8 mouse cellular contexts compared by ENCODE assay signal in the genomic region with DNA sequence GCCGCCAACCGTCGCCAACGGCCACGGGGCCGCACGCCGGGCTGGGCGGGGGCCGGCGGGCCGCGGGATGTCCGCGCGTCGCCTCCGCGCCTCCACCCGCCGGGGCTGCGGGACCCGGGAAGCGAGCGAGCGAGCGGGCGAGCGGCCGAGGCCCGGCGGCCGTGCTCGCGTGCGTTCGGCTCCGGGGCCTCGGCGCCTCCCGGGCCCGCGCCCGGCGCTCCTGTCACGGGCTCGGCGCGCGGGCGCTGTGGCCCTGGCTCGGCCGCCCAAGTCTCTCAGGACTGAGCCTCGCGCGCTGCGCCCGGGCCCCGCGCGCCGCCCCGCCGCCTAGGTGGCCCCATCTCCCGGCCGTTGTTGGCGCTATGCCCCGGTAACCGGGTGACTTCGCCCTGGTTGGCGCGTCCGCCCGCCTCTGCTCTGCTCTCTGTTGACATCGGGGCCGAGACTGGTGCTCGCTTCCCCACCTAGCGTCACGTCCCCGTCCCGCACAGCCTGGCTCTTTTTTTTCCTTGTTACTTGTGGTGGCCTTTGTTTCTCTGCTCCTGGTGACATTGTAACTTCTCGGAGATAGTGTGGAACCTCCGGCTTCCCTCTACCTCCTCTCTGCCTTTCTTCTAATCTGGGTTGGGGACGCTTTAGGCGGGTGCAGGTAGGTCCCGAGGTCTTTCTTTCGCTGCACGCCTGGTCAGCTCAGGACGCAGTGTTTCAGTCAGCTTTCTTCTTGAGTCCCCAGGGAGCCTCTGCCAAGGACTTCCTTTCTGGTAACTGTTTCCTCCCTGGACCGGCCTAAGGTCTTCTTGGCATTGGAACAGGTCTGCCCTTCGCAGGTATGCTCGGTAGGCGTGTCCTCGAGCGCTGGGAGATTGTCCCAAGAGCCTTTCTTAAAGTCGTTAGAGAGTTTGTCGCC. TPM values are rescaled to one million over a fixed set of nuclear protein-coding genes. Genes with fewer than 3 reads are reported as not detected.
A peak's percentile ranks its signal among the peaks of the same experiment; 100 is the strongest.
DNase-seq lines count a peak whose midpoint lies in the region; ATAC-seq and TF ChIP-seq lines count a peak whose summit lies in the region.

No protein-coding gene starts in this region.

- DNase-seq in monocyte, adult 2 months (ENCODE audit: low read depth in 1 of 2, low spot score in 2 of 2): peak; percentile 39
- DNase-seq in gastrocnemius, postnatal 4 days (ENCODE audit: low spot score in 2 of 2): peak; percentile 70 to 80

- no peaks in the 10 kb centered on the region for H3K27me3 ChIP-seq in intestine, postnatal 0 days (replicated peaks; ENCODE audit: control insufficient read depth, insufficient read depth, low read length)
- no peaks in the 10 kb centered on the region for H3K27me3 ChIP-seq in limb, embryonic 13.5 days
- H3K27me3 ChIP-seq in midbrain, embryonic 15.5 days (replicated peaks): no peaks in the 10 kb centered on the region
- no peaks in the 10 kb centered on the region for H3K27me3 ChIP-seq in stomach, embryonic 16.5 days (ENCODE audit: control insufficient read depth, insufficient read depth, low read length)

- ATAC-seq in monocyte, adult 5-6 weeks (replicated peaks; ENCODE audit: insufficient number of reproducible peaks, low FRiP score, low TSS enrichment, poor library complexity, severe bottlenecking): no peak
- peak; percentile 5 for ATAC-seq in intestine, postnatal 0 days
- ATAC-seq in limb, embryonic 13.5 days (ENCODE audit: low FRiP score, low read depth): no peak; the same call in 1 of the 2 replicates
- ATAC-seq in midbrain, embryonic 15.5 days (replicated peaks): peak; percentile 7
- ATAC-seq in stomach, embryonic 16.5 days (ENCODE audit: insufficient read depth, low FRiP score): no peak

- TF ChIP-seq POLR2A in cortical plate, adult 2 months (IDR thresholded peaks at IDR 0.05; ENCODE audit: extremely low read depth, insufficient read depth, low read length): no peak

- H3K4me1 ChIP-seq in cortical plate, adult 2 months (ENCODE audit: control insufficient read depth, insufficient read depth, low read length): peaks cover 3% of the 10 kb centered on the region
- H3K4me1 ChIP-seq in intestine, postnatal 0 days (replicated peaks; ENCODE audit: control insufficient read depth, insufficient read depth, low read length): peaks cover 5% of the 10 kb centered on the region; the same call in 1 of the 2 replicates
- peaks cover 63% of the 10 kb centered on the region for H3K4me1 ChIP-seq in limb, embryonic 13.5 days
- peaks cover 46% of the 10 kb centered on the region for H3K4me1 ChIP-seq in midbrain, embryonic 15.5 days
- peaks cover 50% of the 10 kb centered on the region for H3K4me1 ChIP-seq in stomach, embryonic 16.5 days (ENCODE audit: control insufficient read depth, insufficient read depth, low read length)

- H3K9me3 ChIP-seq in intestine, postnatal 0 days (ENCODE audit: control insufficient read depth): no peaks in the 10 kb centered on the region
- no peaks in the 10 kb centered on the region for H3K9me3 ChIP-seq in limb, embryonic 13.5 days
- H3K9me3 ChIP-seq in midbrain, embryonic 15.5 days: no peaks in the 10 kb centered on the region
- H3K9me3 ChIP-seq in stomach, embryonic 16.5 days (replicated peaks; ENCODE audit: control insufficient read depth, low read length): no peaks in the 10 kb centered on the region

- H3K9ac ChIP-seq in intestine, postnatal 0 days (ENCODE audit: low read depth, low read length): peak overlapping the region; percentile 100
- peak overlapping the region; percentile 99 for H3K9ac ChIP-seq in limb, embryonic 13.5 days
- peak overlapping the region; percentile 98 for H3K9ac ChIP-seq in midbrain, embryonic 15.5 days
- H3K9ac ChIP-seq in stomach, embryonic 16.5 days (ENCODE audit: low read length): peak overlapping the region; percentile 99

- peak overlapping the region; percentile 77 for H3K4me2 ChIP-seq in intestine, postnatal 0 days (replicated peaks; ENCODE audit: low read depth)
- peak overlapping the region; percentile 92 for H3K4me2 ChIP-seq in limb, embryonic 13.5 days (replicated peaks)
- peak overlapping the region; percentile 90 for H3K4me2 ChIP-seq in midbrain, embryonic 15.5 days
- peak overlapping the region; percentile 92 for H3K4me2 ChIP-seq in stomach, embryonic 16.5 days (ENCODE audit: low read depth, low read length)

- no peak for TF ChIP-seq CTCF in cortical plate, adult 2 months (IDR thresholded peaks at IDR 0.05; ENCODE audit: extremely low read depth, insufficient read depth, low read length)
- peak; percentile 54 for TF ChIP-seq CTCF in intestine, postnatal 0 days (IDR thresholded peaks at IDR 0.05; ENCODE audit: low read depth)

- H3K27ac ChIP-seq in cortical plate, adult 2 months (ENCODE audit: insufficient read depth, low read length): peak overlapping the region; percentile 32; the same call in 1 of the 2 replicates
- peak overlapping the region; percentile 100 for H3K27ac ChIP-seq in intestine, postnatal 0 days (ENCODE audit: low read depth, low read length)
- peak overlapping the region; percentile 93 for H3K27ac ChIP-seq in limb, embryonic 13.5 days
- H3K27ac ChIP-seq in midbrain, embryonic 15.5 days: peak overlapping the region; percentile 97
- H3K27ac ChIP-seq in stomach, embryonic 16.5 days (ENCODE audit: low read length): peak overlapping the region; percentile 96

- under 1% methylated on average over 77 of the region's 97 CpGs for WGBS in intestine, postnatal 0 days
- WGBS in limb, embryonic 13.5 days: under 1% methylated on average over 77 of the region's 97 CpGs
- 1% methylated on average over 54 of the region's 97 CpGs for WGBS in midbrain, embryonic 15.5 days
- under 1% methylated on average over 90 of the region's 97 CpGs for WGBS in stomach, embryonic 16.5 days

- peaks cover 19% of the 10 kb centered on the region; the same call in 1 of the 2 replicates for H3K36me3 ChIP-seq in intestine, postnatal 0 days (ENCODE audit: control insufficient read depth, insufficient read depth)
- peaks cover 31% of the 10 kb centered on the region for H3K36me3 ChIP-seq in limb, embryonic 13.5 days
- H3K36me3 ChIP-seq in midbrain, embryonic 15.5 days (replicated peaks): 0 out of 2 replicates have a peak, but pooled peaks cover 4% of the 10 kb centered on the region
- no peaks in the 10 kb centered on the region for H3K36me3 ChIP-seq in stomach, embryonic 16.5 days (ENCODE audit: control insufficient read depth, insufficient read depth, low read length)

- H3K4me3 ChIP-seq in cortical plate, adult 2 months (ENCODE audit: insufficient read depth, low read length): peak overlapping the region; percentile 36
- peak overlapping the region; percentile 86 for H3K4me3 ChIP-seq in intestine, postnatal 0 days (ENCODE audit: low read depth, low read length)
- H3K4me3 ChIP-seq in limb, embryonic 13.5 days: peak overlapping the region; percentile 96
- peak overlapping the region; percentile 88 for H3K4me3 ChIP-seq in midbrain, embryonic 15.5 days
- H3K4me3 ChIP-seq in stomach, embryonic 16.5 days (replicated peaks; ENCODE audit: low read length): peak overlapping the region; percentile 89

RNA-seq across cellular contexts. Expression of a gene that starts 1.5 kb away (rescaled TPM):
- total RNA-seq in monocyte, adult 5-6 weeks (2017): 23.5 to 63.3 TPM (median 27.5 TPM) in 3 replicates
- 68.4 and 76.1 TPM in 2 replicates for polyA plus RNA-seq in cortical plate, adult 2 months (2012; rRNA removed)
- total RNA-seq in gastrocnemius, postnatal 4 days (2021): 10 to 100 TPM; 15.6 to 17.4 TPM
- polyA plus RNA-seq in intestine, postnatal 0 days (2015; fragmentation: Nextera tagmentation; extraction: Ambion mirVana): 9.4 and 9.5 TPM in 2 replicates
- 42.0 and 53.6 TPM in 2 replicates for polyA plus RNA-seq in limb, embryonic 13.5 days (2015; fragmentation: Nextera tagmentation; extraction: Ambion mirVana)
- 54.6 and 61.9 TPM in 2 replicates for polyA plus RNA-seq in midbrain, embryonic 15.5 days (2015; fragmentation: Nextera tagmentation; extraction: Ambion mirVana)
- 35.9 and 36.4 TPM in 2 replicates for polyA plus RNA-seq in stomach, embryonic 16.5 days (2015; fragmentation: Nextera tagmentation; extraction: Ambion mirVana)

RNA-seq across cellular contexts. Expression of a gene that starts 6.3 kb away (rescaled TPM):
- total RNA-seq in monocyte, adult 5-6 weeks (2017): not detected in 3 replicates
- polyA plus RNA-seq in cortical plate, adult 2 months (2012; rRNA removed): 0.29 and 0.42 TPM in 2 replicates
- total RNA-seq in gastrocnemius, postnatal 4 days (2021): under 1 TPM in 1 of 2 experiments, not detected in 1; 0.44 TPM
- 10.1 and 11.1 TPM in 2 replicates for polyA plus RNA-seq in intestine, postnatal 0 days (2015; fragmentation: Nextera tagmentation; extraction: Ambion mirVana)
- polyA plus RNA-seq in limb, embryonic 13.5 days (2015; fragmentation: Nextera tagmentation; extraction: Ambion mirVana): not detected in 2 replicates
- 0.36 and 0.41 TPM in 2 replicates for polyA plus RNA-seq in midbrain, embryonic 15.5 days (2015; fragmentation: Nextera tagmentation; extraction: Ambion mirVana)
- 0.19 and 0.40 TPM in 2 replicates for polyA plus RNA-seq in stomach, embryonic 16.5 days (2015; fragmentation: Nextera tagmentation; extraction: Ambion mirVana)

RNA-seq across cellular contexts. Expression of a gene that starts 43.5 kb away (rescaled TPM):
- 3.1 to 5.1 TPM (median 4.9 TPM) in 3 replicates for total RNA-seq in monocyte, adult 5-6 weeks (2017)
- 74.1 and 75.6 TPM in 2 replicates for polyA plus RNA-seq in cortical plate, adult 2 months (2012; rRNA removed)
- total RNA-seq in gastrocnemius, postnatal 4 days (2021): 10 to 100 TPM; 21.9 to 22.4 TPM
- 4.7 and 6.1 TPM in 2 replicates for polyA plus RNA-seq in intestine, postnatal 0 days (2015; fragmentation: Nextera tagmentation; extraction: Ambion mirVana)
- 14.2 TPM in 2 replicates for polyA plus RNA-seq in limb, embryonic 13.5 days (2015; fragmentation: Nextera tagmentation; extraction: Ambion mirVana)
- 55.5 and 58.3 TPM in 2 replicates for polyA plus RNA-seq in midbrain, embryonic 15.5 days (2015; fragmentation: Nextera tagmentation; extraction: Ambion mirVana)
- 19.8 and 20.0 TPM in 2 replicates for polyA plus RNA-seq in stomach, embryonic 16.5 days (2015; fragmentation: Nextera tagmentation; extraction: Ambion mirVana)

Comparison
In these comparisons a context has a peak if more than half of its experiments do, and no peak if none do; other contexts are left out.
1. ATAC-seq: peak in intestine, postnatal 0 days (single experiment) and midbrain, embryonic 15.5 days (single experiment); none in monocyte, adult 5-6 weeks (single experiment), limb, embryonic 13.5 days (single experiment) and stomach, embryonic 16.5 days (single experiment).
2. H3K27ac ChIP-seq: peak in every context shown above with its lines; median percentile 100 in intestine, postnatal 0 days; 97 in midbrain, embryonic 15.5 days; 96 in stomach, embryonic 16.5 days; 93 in limb, embryonic 13.5 days; 32 in cortical plate, adult 2 months.
3. H3K4me3 ChIP-seq: peak in every context shown above with its lines; median percentile 96 in limb, embryonic 13.5 days; 89 in stomach, embryonic 16.5 days; 88 in midbrain, embryonic 15.5 days; 86 in intestine, postnatal 0 days; 36 in cortical plate, adult 2 months.
4. Peak in every context shown above with its lines, with median percentiles within 50 percentile points of each other: H3K4me2 ChIP-seq and H3K9ac ChIP-seq.